In genomic region chr19:10959085-10959977, GRCm38 (mm10) we compare ENCODE assay signal across 8 mouse cellular contexts. TPM values are rescaled to one million over a fixed set of nuclear protein-coding genes. Genes with fewer than 3 reads are reported as not detected.
A peak's percentile ranks its signal among the peaks of the same experiment; 100 is the strongest.
DNase-seq lines count a peak whose midpoint lies in the region; TF ChIP-seq lines count a peak whose summit lies in the region.

No protein-coding gene starts in this region.

- H3K36me3 ChIP-seq in heart, adult 2 months (ENCODE audit: control insufficient read depth, insufficient read depth, low read length), result no peaks in the 10 kb centered on the region
- H3K36me3 ChIP-seq in heart, embryonic 10.5 days, result no peaks in the 10 kb centered on the region
- H3K36me3 ChIP-seq in kidney, adult 2 months (ENCODE audit: control insufficient read depth, insufficient read depth, low read length), result no peaks in the 10 kb centered on the region

- 27% methylated on average over 11 of the region's 11 CpGs for WGBS in heart, adult 2 months
- 33% methylated on average over 11 of the region's 11 CpGs for WGBS in heart, embryonic 10.5 days
- WGBS in kidney, adult 2 months, result 26% methylated on average over 11 of the region's 11 CpGs

- no peak overlapping the region for H3K9ac ChIP-seq in heart, adult 2 months (ENCODE audit: low read depth, low read length)

- no peaks in the 10 kb centered on the region for H3K79me2 ChIP-seq in heart, adult 2 months (replicated peaks; ENCODE audit: control insufficient read depth, insufficient read depth, low read length)

- no peak for TF ChIP-seq POLR2A in heart, adult 2 months (IDR thresholded peaks at IDR 0.05; ENCODE audit: insufficient read depth, low read depth, low read length)
- TF ChIP-seq POLR2A in kidney, adult 2 months (IDR thresholded peaks at IDR 0.05; ENCODE audit: low read depth, low read length), result no peak

- H3K27ac ChIP-seq in heart, adult 2 months, result no peak overlapping the region
- no peak overlapping the region for H3K27ac ChIP-seq in heart, embryonic 10.5 days
- no peak overlapping the region for H3K27ac ChIP-seq in kidney, adult 2 months (ENCODE audit: insufficient read depth, low read depth, low read length)

- peak; percentile 88 for TF ChIP-seq CTCF in heart, adult 2 months (IDR thresholded peaks at IDR 0.05)
- TF ChIP-seq CTCF in kidney, adult 2 months (conservative IDR thresholded peaks at IDR 0.05; ENCODE audit: insufficient read depth, insufficient read length, low read depth, low read length), result peak; percentile 51

- no peaks in the 10 kb centered on the region for H3K9me3 ChIP-seq in heart, embryonic 10.5 days

- H3K4me3 ChIP-seq in heart, adult 2 months, result no peak overlapping the region
- H3K4me3 ChIP-seq in heart, embryonic 10.5 days, result no peak overlapping the region
- H3K4me3 ChIP-seq in kidney, adult 2 months (ENCODE audit: insufficient read depth, low read depth, low read length), result no peak overlapping the region

- TF ChIP-seq EP300 in heart, adult 2 months (IDR thresholded peaks at IDR 0.05; ENCODE audit: insufficient read depth, low read depth, low read length), result 0 out of 2 replicates have a peak, but pooled peaks have one; percentile 24

- no peaks in the 10 kb centered on the region for H3K27me3 ChIP-seq in heart, adult 2 months (ENCODE audit: control insufficient read depth, insufficient read depth, low read length)
- peaks cover 37% of the 10 kb centered on the region for H3K27me3 ChIP-seq in heart, embryonic 10.5 days (ENCODE audit: insufficient read depth, poor library complexity, severe bottlenecking)
- H3K27me3 ChIP-seq in kidney, adult 2 months (replicated peaks; ENCODE audit: control insufficient read depth, insufficient read depth, low read length), result no peaks in the 10 kb centered on the region

- no peak for DNase-seq in heart, adult 2 months
- no peak for DNase-seq in heart, embryonic 10.5 days (ENCODE audit: low spot score)
- DNase-seq in CD4-positive, CD25-positive, alpha-beta regulatory T cell, adult 2 months (ENCODE audit: low read depth, low spot score), result peak; percentile 86
- peak; percentile 74 for DNase-seq in cerebellum, adult 8-10 months
- peak; percentile 82 for DNase-seq in forelimb bud, embryonic 11.5 days (ENCODE audit: low read depth, low spot score)
- peak; percentile 75 for DNase-seq in kidney, adult 2 months
- peak; percentile 80 for DNase-seq in lung, postnatal 25 days (ENCODE audit: low spot score)
- peak; percentile 82 for DNase-seq in skeletal muscle tissue, adult 2 months (ENCODE audit: low read depth, low spot score)

- intact Hi-C loops in heart, adult 2 months (cut with DNase I), result loop anchor here (2.0 to 5.0 kb wide), 4 partner anchors 51 to 295 kb away; partner anchors contain the start of gene Cd6

- no peaks in the 10 kb centered on the region for H3K4me1 ChIP-seq in heart, adult 2 months (ENCODE audit: control insufficient read depth, insufficient read depth, low read length)
- H3K4me1 ChIP-seq in heart, embryonic 10.5 days, result no peaks in the 10 kb centered on the region
- H3K4me1 ChIP-seq in kidney, adult 2 months (ENCODE audit: control insufficient read depth, insufficient read depth, low read length), result no peaks in the 10 kb centered on the region

RNA-seq across cellular contexts. Expression of gene Ccdc86, which starts 10.3 kb away (rescaled TPM):
- 1 to 10 TPM; 6.9 to 7.1 TPM for total RNA-seq in heart, adult 2 months (2021)
- 3.0 and 3.1 TPM in 2 replicates for polyA plus RNA-seq in heart, adult 2 months (2012; rRNA removed)
- polyA plus RNA-seq in heart, embryonic 10.5 days (2016; fragmentation: Nextera tagmentation; extraction: Ambion mirVana), result 27.2 and 39.6 TPM in 2 replicates
- 3.9 TPM in 2 replicates for polyA plus RNA-seq in kidney, adult 2 months (2012; rRNA removed)

RNA-seq across cellular contexts. Expression of gene Ms4a10, which starts 15.1 kb away (rescaled TPM):
- total RNA-seq in heart, adult 2 months (2021), result not detected
- not detected in 2 replicates for polyA plus RNA-seq in heart, adult 2 months (2012; rRNA removed)
- 0.20 TPM in 1 of 2 replicates, not detected in the other for polyA plus RNA-seq in heart, embryonic 10.5 days (2016; fragmentation: Nextera tagmentation; extraction: Ambion mirVana)
- 0.18 TPM in 1 of 2 replicates, not detected in the other for polyA plus RNA-seq in kidney, adult 2 months (2012; rRNA removed)

RNA-seq across cellular contexts. Expression of gene Ptgdr2, which starts 22.4 kb away (rescaled TPM):
- total RNA-seq in heart, adult 2 months (2021), result not detected
- 0.09 and 0.10 TPM in 2 replicates for polyA plus RNA-seq in heart, adult 2 months (2012; rRNA removed)
- 0.19 and 0.30 TPM in 2 replicates for polyA plus RNA-seq in heart, embryonic 10.5 days (2016; fragmentation: Nextera tagmentation; extraction: Ambion mirVana)
- 0.05 TPM in 1 of 2 replicates, not detected in the other for polyA plus RNA-seq in kidney, adult 2 months (2012; rRNA removed)

RNA-seq across cellular contexts. Expression of gene Ms4a15, which starts 33.7 kb away (rescaled TPM):
- not detected for total RNA-seq in heart, adult 2 months (2021)
- polyA plus RNA-seq in heart, adult 2 months (2012; rRNA removed), result not detected in 2 replicates
- not detected in 2 replicates for polyA plus RNA-seq in heart, embryonic 10.5 days (2016; fragmentation: Nextera tagmentation; extraction: Ambion mirVana)
- polyA plus RNA-seq in kidney, adult 2 months (2012; rRNA removed), result not detected in 2 replicates

RNA-seq across cellular contexts. Expression of gene Zp1, which starts 38.9 kb away (rescaled TPM):
- total RNA-seq in heart, adult 2 months (2021), result not detected
- polyA plus RNA-seq in heart, adult 2 months (2012; rRNA removed), result not detected in 2 replicates
- polyA plus RNA-seq in heart, embryonic 10.5 days (2016; fragmentation: Nextera tagmentation; extraction: Ambion mirVana), result not detected in 2 replicates
- 0.05 TPM in 1 of 2 replicates, not detected in the other for polyA plus RNA-seq in kidney, adult 2 months (2012; rRNA removed)

Comparison
In these comparisons a context has a peak if more than half of its experiments do, and no peak if none do; other contexts are left out.
1. DNase-seq: peak in CD4-positive, CD25-positive, alpha-beta regulatory T cell, adult 2 months (single experiment), cerebellum, adult 8-10 months (single experiment), forelimb bud, embryonic 11.5 days (single experiment), kidney, adult 2 months (single experiment), lung, postnatal 25 days (single experiment) and skeletal muscle tissue, adult 2 months (single experiment); none in heart, adult 2 months (0 of 2) and heart, embryonic 10.5 days (single experiment).